Mouse (Mus musculus) urinary bladder, adult 2 months (tissue): ENCODE results near the gene Tmem87a. TPM values are rescaled to one million over a fixed set of nuclear protein-coding genes. Genes with fewer than 3 reads are reported as not detected.

ENCODE experiments used
- DNase-seq: peaks from one replicate; pipeline ENCODE4 v3.0.0; 2022; ENCODE audit warnings: low spot score
- polyA plus RNA-seq: library from polyadenylated mRNA; depleted of rRNA; stranded (reverse); fragments of >200 nt; gene quantifications from 2 replicates; pipeline ENCODE4 v1.2.3, GENCODE M21; 2012; rRNA removed

Gene Tmem87a
- polyA plus RNA-seq, result 26.2 and 30.7 TPM in 2 replicates

GRCm38 (mm10) chr2:120403986-120404822 lies at the start of gene Tmem87a:
Tmem87a (minus strand) TSS chr2:120404113.
- peak; percentile 73 for DNase-seq

GRCm38 (mm10) chr2:120452600-120452999 lies 48.7 kb upstream of the Tmem87a start:
- no peak for DNase-seq

DNA sequence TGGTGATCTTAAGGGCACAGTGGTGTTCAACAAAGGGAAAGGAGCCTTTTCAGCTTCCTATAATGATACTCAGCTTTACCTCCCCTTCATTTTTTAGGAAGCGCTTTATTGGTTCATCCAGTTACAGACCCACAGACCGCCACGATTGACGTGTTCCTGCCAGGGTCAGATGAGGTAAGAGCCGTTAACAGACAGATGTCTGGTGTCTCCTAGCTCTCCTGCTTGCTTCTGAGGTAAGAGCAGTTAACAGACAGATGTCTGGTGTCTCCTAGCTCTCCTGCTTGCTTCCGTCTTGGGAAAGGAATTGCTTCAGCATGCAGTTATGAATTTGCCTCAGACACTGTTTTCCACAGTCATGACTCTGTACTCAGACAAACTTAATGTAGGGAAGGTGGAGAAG lies 46.8 kb upstream of the Tmem87a start:
- DNase-seq, result no peak

- no peak for DNase-seq
These were observed 43.4 kb upstream of the Tmem87a start for GRCm38 (mm10) chr2:120447306-120447705.

- no peak for DNase-seq
These were observed 42.5 kb upstream of the Tmem87a start for GRCm38 (mm10) chr2:120446373-120446772.

DNA sequence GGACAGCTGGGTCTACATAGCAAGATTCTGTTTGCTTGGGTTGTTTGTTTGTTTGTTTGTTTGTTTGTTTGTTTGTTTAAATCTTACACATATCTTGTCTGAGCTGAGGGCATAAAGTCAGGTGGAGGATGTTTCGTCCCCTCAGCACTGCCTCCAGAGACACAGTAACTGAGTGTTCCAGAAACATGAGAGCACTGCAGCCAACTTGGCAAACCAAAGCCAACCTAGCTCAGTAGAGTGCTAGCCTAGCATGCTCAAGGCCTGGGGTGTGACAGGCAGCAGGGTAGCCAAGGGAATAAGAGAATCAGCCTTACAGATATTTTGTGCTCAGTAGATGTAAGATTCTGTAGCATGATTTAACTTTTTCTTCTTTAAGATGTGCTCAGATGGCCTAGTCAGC lies 40.6 kb upstream of the Tmem87a start:
- no peak for DNase-seq

GRCm38 (mm10) chr2:120424386-120424785 lies 20.5 kb upstream of the Tmem87a start:
- no peak for DNase-seq

DNA sequence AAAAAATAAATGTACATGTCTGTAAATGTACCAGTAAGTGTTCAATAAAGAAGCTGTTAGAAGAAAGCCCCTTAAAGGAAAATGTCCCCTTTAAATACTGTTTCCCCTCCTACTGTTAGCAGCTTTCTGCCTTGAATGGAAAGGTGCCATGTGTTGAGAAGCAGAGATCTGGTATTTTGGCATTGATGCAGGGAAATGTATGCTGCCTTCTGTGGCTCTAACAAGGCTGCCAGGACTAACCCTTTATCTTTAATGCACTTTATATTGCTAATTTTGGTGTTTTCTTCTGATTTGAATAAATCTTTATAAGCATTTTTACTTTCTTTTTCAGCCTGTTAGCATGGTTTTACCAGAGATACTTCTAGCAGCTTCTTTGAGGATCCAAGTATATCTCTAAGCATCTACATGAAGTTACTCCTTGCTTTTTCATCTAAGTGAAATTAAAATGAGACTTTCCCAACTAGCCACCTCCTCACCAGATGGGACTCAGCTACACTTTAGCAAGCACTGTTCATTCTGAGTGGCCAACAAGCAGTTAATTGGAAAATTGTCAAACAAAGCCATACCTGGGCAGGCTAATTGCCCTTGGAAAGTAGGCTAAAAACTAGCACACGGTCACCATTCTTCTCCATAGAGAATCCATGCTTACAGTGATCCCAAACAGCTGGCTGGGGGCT lies 11.0 kb upstream of the Tmem87a start:
- DNase-seq, result no peak

DNA sequence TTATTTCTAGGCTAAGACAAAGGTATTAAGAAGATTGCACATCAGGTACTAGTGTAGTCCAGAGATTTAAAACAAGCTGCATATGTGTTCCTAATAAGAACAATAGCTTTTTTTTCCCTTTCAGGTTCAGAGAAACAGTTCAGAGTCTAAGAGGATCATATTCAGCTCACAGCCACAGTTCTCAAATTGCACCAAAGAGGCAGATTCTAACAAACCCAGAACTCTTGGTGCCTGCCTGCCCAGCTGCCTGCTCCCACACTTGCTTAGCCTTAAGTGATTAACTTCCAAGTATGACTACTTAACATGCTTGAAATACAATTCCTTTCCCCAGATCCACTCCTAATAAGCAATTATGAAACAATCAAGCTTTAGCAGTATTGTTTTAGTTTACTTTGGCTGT lies 10.2 kb upstream of the Tmem87a start:
- no peak for DNase-seq

GRCm38 (mm10) chr2:120411096-120411628 lies 7.2 kb upstream of the Tmem87a start:
- no peak for DNase-seq

DNA sequence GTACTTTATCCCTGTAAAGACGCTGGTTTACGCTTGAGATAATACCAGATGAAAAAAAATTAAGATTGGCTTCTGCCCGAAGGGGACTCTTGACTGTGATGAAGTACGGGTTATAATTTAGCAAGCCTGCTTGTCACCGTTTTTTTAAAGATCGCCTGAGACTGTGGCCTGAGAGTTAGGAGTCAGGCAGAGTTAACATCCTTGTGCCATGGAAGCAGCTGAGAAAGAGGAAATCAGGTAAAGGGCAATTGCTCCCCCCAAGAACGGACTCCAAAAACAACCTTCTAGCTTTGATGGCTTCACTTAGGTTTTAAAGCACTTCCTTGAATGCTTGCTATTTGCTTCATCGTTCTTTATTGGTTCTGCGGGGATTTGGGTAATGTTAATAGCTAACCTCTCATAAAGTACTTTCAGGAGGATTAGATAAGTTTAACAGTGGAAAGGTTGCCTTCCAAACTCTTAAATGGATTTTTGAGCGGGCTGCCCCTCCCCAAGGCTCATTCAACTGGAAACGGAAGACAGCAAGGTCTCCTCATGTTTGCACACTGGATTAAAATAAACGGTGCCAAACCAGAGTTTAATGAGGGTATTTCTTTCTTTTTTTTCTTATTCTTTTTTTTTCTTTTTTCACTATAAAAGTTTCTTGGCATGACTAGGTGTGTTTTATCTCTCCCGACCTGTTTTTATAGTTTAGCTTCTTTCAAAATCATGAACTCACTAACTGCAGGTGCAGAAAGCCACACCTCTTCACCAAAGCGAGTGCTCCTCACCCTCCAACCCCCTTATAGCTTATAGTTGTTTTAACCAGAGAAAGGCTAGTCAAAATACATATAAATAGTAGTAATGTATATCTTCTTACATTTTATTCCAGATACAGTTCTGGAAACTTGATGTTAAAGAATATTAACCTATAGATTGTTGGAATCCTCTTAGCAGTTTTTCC lies 1.2 kb upstream of the Tmem87a start:
- no peak for DNase-seq

GRCm38 (mm10) chr2:120403653-120403985 lies 294 bp downstream of the Tmem87a start, which contains the start of gene Ganc:
Ganc (plus strand) TSS chr2:120403896.
- DNase-seq, result no peak

DNA sequence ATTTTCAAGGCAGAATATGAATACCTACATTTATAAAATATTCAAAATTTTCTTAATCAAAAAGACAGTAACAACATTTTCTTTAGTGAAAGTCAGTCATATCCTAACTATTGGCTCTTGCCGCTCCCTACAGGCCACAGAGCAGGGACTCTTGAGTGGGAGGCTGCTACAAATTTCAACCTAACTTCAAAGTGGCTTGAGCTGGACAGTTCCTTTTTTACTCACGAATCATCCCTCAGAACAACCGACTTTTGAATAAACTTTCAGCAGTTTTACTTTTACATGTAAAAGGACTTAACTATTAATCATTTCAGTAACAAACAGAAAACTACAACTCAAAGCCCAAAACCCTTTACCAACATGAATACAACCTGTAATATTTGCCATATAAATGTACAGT lies 1.1 kb downstream of the Tmem87a start:
- no peak for DNase-seq

- no peak for DNase-seq
These were observed 6.0 kb downstream of the Tmem87a start for GRCm38 (mm10) chr2:120397951-120398350.

- DNase-seq, result no peak
These were observed 11.5 kb downstream of the Tmem87a start for GRCm38 (mm10) chr2:120392406-120392805.

- DNase-seq, result no peak
These were observed 13.0 kb downstream of the Tmem87a start for GRCm38 (mm10) chr2:120390934-120391333.

DNA sequence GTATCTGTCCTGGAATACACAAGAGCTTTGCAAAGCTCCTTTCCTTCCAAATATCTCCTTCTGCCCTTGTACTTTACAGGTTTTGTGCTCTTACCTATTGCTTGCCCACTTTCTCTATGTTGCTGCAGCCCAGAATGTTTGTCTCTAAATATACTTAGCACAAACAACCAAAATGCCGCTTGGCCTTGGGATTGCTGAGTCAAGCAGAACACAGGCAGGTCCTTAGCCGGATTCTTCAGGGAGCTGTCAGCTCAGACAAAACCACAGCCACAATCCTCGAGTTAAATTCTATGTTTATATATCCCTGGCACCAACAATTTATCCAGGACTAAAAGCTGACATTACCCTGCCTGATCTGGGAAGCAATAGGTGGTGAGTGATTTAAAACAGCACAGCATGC lies 14.5 kb downstream of the Tmem87a start:
- DNase-seq, result no peak

GRCm38 (mm10) chr2:120387291-120387690 lies 16.6 kb downstream of the Tmem87a start:
- DNase-seq, result no peak

DNA sequence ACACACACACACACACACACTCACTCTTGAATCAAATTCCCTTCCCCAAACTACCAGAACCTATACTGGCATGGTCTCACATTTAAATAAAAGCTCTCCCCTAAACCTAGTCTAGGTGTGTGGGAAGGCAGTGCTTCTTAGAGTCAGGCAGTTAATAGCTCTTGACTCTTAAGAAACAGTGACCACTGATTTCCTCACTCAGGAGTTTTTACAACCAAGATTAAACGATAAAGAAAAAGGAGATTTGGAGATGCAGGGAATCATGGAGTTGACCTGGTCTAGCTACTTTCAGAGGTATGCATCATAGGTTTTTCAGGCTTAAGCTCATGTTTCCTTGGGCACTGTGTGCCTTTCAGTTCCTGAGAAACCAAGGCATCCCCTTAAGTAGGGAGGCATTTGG lies 17.6 kb downstream of the Tmem87a start:
- DNase-seq, result no peak

DNA sequence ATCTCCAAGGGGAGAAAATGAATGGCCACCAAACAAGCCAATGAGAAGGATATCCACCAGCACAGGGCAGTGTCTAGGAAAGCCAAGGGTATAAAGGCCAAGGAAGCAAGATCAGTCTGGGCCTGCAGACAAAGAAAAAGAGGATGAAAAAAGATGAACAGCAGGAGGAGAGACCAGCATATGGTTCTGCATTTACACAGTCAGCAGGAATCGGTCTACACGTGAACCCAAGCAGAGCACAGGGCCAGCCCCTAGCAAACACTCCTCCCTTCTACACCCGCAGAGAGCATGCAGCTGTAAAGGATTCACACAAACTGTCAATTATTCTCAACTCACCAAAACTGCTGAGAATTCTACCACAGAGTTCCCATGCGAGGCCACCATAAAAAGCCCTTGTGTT lies 30.1 kb downstream of the Tmem87a start:
- no peak for DNase-seq

GRCm38 (mm10) chr2:120367416-120368207 lies 36.3 kb downstream of the Tmem87a start:
- no peak for DNase-seq
